Mouse (Mus musculus): ENCODE measurements around the gene Tecr.

DNA sequence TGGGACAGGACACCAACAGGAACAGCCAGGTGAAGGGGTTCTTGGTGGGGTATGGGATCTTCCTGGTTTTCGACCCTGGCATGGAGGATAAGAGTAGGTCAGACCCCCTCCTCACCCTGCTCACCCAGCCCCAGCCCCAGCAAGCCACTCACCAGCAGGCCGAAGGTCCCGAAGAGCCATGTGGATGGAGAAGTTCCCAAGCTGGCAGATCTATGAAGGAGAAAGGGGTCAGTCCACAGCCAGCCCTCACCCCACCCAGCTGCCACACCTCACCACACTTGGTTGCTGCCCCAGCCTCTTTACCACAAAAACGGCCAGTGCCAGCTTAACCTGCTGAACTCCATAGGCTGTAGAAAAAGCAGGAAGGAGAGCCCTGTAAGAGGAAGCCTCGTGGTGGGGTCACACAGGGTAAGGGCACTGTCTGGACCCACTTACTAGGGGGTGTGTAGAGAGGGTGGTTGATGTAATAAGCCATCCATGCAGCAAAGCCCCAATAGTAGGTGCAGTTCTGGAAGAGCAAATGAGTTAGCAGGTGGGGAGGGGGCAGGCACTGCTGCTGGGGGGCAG lies 35.4 kb downstream of the Tecr start:
- TF ChIP-seq POLR2A (IDR thresholded peaks at IDR 0.05; ENCODE audit: low read depth, low read length) (no peak), CTCF (IDR thresholded peaks at IDR 0.05; ENCODE audit: extremely low read depth, insufficient read depth, insufficient read length, insufficient replicate concordance) (no peak)

All from spleen, adult 2 months (tissue).